Mouse (Mus musculus) frontal cortex, postnatal 14 days (tissue): ENCODE measurements at regions not wholly inside any gene's neighbourhood (a gene's known extent, or its start where the extent isn't known, plus 50 kb on each side); places are given as distances from the start of the nearest gene placed in this dataset.

ENCODE experiments used
- DNase-seq, 2 experiments: peaks; one replicate each; pipeline ENCODE4 v3.0.0; 2022; ENCODE audit warnings: low spot score in 2 of 2

GRCm38 (mm10) chr8:92212786-92213535, 144.5 kb upstream of the Irx5 start:
- DNase-seq = no peak

GRCm38 (mm10) chr8:92209081-92209480, 148.3 kb upstream of the Irx5 start:
- no peak for DNase-seq

- DNase-seq = no peak
Observed at GRCm38 (mm10) chr8:92195635-92196034, 161.8 kb upstream of the Irx5 start.

GRCm38 (mm10) chr8:92194065-92194464, 163.4 kb upstream of the Irx5 start:
- no peak for DNase-seq

- DNase-seq = no peak
Observed at GRCm38 (mm10) chr8:92190261-92191025, 167.0 kb upstream of the Irx5 start.

GRCm38 (mm10) chr8:92183331-92183730, 174.1 kb upstream of the Irx5 start:
- no peak for DNase-seq

- no peak for DNase-seq
Observed at GRCm38 (mm10) chr8:92180651-92181050, 176.8 kb upstream of the Irx5 start.

GRCm38 (mm10) chr8:92179327-92179726, 178.1 kb upstream of the Irx5 start:
- no peak for DNase-seq

- no peak for DNase-seq
Observed at GRCm38 (mm10) chr8:92176101-92176500, 181.3 kb upstream of the Irx5 start.

GRCm38 (mm10) chr8:92174106-92174505, 183.3 kb upstream of the Irx5 start:
- DNase-seq = no peak

GRCm38 (mm10) chr8:92171578-92171977, 185.8 kb upstream of the Irx5 start:
- DNase-seq = no peak

- DNase-seq = no peak
Observed at GRCm38 (mm10) chr8:92167340-92167783, 190.1 kb upstream of the Irx5 start.

GRCm38 (mm10) chr8:92165306-92165705, 192.1 kb upstream of the Irx5 start:
- no peak for DNase-seq

- DNase-seq = no peak
Observed at GRCm38 (mm10) chr8:92164496-92164895, 192.9 kb upstream of the Irx5 start.

- no peak for DNase-seq
Observed at GRCm38 (mm10) chr8:92161002-92161401, 196.4 kb upstream of the Irx5 start.

- no peak for DNase-seq
Observed at GRCm38 (mm10) chr8:92158219-92158618, 199.2 kb upstream of the Irx5 start.

GRCm38 (mm10) chr8:92152478-92152877, 204.9 kb upstream of the Irx5 start:
- no peak for DNase-seq

- DNase-seq = no peak
Observed at GRCm38 (mm10) chr8:92147672-92148071, 209.8 kb upstream of the Irx5 start.

- DNase-seq = no peak
Observed at GRCm38 (mm10) chr8:92137091-92137882, 220.1 kb upstream of the Irx5 start.

- DNase-seq = no peak
Observed at GRCm38 (mm10) chr8:92136413-92136812, 221.0 kb upstream of the Irx5 start.

GRCm38 (mm10) chr8:92134434-92134833, 223.0 kb upstream of the Irx5 start:
- no peak for DNase-seq
